Mouse (Mus musculus) lung, embryonic 16.5 days (tissue): ENCODE results near the gene Hoxd10. TPM values are rescaled to one million over a fixed set of nuclear protein-coding genes. Genes with fewer than 3 reads are reported as not detected.

Experiments used
- ATAC-seq: fragments of 200-750 bp; cut with Nextera tagmentation; 2 replicates; pipeline ENCODE4 v1.8.0; 2017; ENCODE audit warnings: low read depth, mild to moderate bottlenecking, moderate library complexity
- H3K27ac ChIP-seq: fragments of 300-500 bp; sonication (generic); 2 replicates; pipeline ENCODE4 v1.5.1; 2014; ENCODE audit warnings: mild to moderate bottlenecking, control low read depth, low read length
- H3K27me3 ChIP-seq: fragments of 300-500 bp; sonication (generic); 2 replicates; pipeline ENCODE4 v1.6.1; 2014; ENCODE audit warnings: low read depth, low read length, mixed read lengths; ENCODE audit not compliant: control insufficient read depth, insufficient read depth
- H3K36me3 ChIP-seq: fragments of 300-500 bp; sonication (generic); 2 replicates; pipeline ENCODE4 v1.6.1; 2014; ENCODE audit warnings: low read length; ENCODE audit not compliant: control insufficient read depth, insufficient read depth
- H3K4me1 ChIP-seq: fragments of 300-500 bp; sonication (generic); replicated peaks from 2 replicates; pipeline ENCODE4 v1.6.1; 2014; ENCODE audit warnings: low read length, mixed read lengths; ENCODE audit not compliant: control insufficient read depth, insufficient read depth
- H3K4me2 ChIP-seq: fragments of 300-500 bp; sonication (generic); 2 replicates; pipeline ENCODE4 v1.6.1; 2014; ENCODE audit warnings: low read depth, low read length, control low read depth
- H3K4me3 ChIP-seq: fragments of 300-500 bp; sonication (generic); 2 replicates; pipeline ENCODE4 v1.5.1; 2014; ENCODE audit warnings: mild to moderate bottlenecking, low read length, control low read depth
- H3K9ac ChIP-seq: fragments of 300-500 bp; sonication (generic); 2 replicates; pipeline ENCODE4 v1.6.1; 2014; ENCODE audit warnings: low read length, control low read depth
- H3K9me3 ChIP-seq: fragments of 300-500 bp; sonication (generic); 2 replicates; pipeline ENCODE4 v1.6.1; 2016; ENCODE audit warnings: low read length; ENCODE audit not compliant: control insufficient read depth
- WGBS: fragments of 180-500 bp; shearing (Covaris S2); extraction: QIAGEN DNeasy Blood & Tissue Kit; methylation state at CpG from one replicate; pipeline ENCODE4 v1.1.7; 2014; 5-methylcytosine and 5-hydroxymethylcytosine counted together
- polyA plus RNA-seq: library from polyadenylated mRNA; unstranded; fragments of >200 nt; fragmentation: Nextera tagmentation; extraction: Ambion mirVana; gene quantifications from 2 replicates; pipeline ENCODE4 v1.2.1, GENCODE M21; 2015

Hoxd10 gene
- polyA plus RNA-seq, 1 experiment from 2014 or later, result 0.19 TPM

DNA sequence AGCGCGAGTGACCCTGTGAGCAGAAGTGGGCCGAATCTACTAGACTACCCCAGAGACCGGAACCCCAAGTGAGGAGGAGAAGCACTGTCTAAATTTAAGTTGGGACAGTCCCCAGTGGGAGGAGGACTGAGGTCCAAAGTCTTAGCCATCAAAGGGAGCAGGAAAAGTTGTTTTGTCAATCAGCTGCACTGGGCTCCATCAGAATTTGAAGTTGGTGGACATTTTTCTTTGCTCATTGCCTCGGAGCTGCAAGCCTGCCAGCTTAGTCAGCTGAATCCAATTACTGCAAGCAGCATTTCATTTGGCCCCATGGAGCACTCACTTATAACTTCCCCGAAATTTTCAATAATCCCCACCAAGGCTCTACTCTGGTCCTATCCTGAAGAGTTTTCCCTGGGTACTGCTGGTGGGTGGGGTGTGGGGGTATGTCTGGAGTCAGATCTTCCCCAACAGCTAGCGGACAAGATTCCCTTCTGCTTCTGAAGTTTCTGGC, 45.9 kb downstream of the Hoxd10 start:
- H3K4me1 ChIP-seq, result peaks cover 3% of the 10 kb centered on the region; the same call in 1 of the 2 replicates
- H3K36me3 ChIP-seq, result no peaks in the 10 kb centered on the region
- H3K27me3 ChIP-seq, result peaks cover 97% of the 10 kb centered on the region
- H3K9me3 ChIP-seq, result no peaks in the 10 kb centered on the region
- no peak overlapping the region for H3K4me3 ChIP-seq
- H3K9ac ChIP-seq, result no peak overlapping the region
- 7% methylated on average over 7 of the region's 7 CpGs for WGBS
- no peak overlapping the region for H3K4me2 ChIP-seq
- no peak overlapping the region for H3K27ac ChIP-seq
- no peak for ATAC-seq

DNA sequence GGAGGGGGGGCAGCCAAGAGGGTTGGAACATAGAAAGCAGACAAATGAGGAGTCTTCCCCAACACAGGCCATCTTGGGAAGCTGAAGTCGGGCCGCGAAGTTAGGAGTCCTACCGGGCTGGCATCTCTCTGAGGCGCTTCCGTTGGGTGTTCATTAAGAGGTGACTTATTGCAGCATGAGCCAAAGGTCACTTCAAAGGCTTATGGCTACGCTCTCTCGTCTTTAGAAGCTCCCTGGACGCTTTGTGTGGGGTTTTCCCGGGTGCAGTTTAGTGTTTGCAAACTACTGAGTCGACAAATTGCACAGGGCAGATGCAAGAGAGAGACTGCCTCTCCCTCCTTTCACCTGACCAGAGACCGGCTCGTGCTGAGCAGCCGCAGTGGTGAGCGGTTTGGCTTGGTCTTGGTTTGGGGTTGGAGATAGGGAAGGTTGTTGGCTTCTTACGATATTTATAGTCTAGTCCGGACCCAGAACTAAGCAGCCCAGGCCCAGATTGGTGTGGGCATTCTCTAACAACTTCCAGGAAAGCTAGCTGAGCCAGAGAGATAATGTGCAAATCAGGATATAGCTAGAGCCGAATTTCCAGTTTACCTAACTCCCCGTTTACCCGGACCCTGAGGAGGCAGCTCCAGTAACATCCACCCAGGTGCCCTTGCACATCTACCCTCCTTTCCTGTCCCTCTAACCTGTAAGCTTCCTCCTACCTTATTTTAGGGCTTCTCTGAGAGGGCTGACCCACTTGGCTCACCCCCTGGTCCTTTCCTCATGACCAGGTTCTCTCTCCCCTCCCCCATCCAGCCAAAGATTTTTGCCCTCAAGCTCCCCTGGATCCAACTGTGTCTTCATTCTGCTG, 47.1 kb downstream of the Hoxd10 start:
- no peak overlapping the region for H3K27ac ChIP-seq
- H3K4me2 ChIP-seq, result no peak overlapping the region
- H3K27me3 ChIP-seq, result peaks cover 95% of the 10 kb centered on the region
- 0% methylated on average over 20 of the region's 20 CpGs for WGBS
- H3K9ac ChIP-seq, result no peak overlapping the region
- H3K9me3 ChIP-seq, result no peaks in the 10 kb centered on the region
- H3K36me3 ChIP-seq, result no peaks in the 10 kb centered on the region
- no peak for ATAC-seq
- H3K4me1 ChIP-seq, result peaks cover 3% of the 10 kb centered on the region; the same call in 1 of the 2 replicates
- no peak overlapping the region for H3K4me3 ChIP-seq

DNA sequence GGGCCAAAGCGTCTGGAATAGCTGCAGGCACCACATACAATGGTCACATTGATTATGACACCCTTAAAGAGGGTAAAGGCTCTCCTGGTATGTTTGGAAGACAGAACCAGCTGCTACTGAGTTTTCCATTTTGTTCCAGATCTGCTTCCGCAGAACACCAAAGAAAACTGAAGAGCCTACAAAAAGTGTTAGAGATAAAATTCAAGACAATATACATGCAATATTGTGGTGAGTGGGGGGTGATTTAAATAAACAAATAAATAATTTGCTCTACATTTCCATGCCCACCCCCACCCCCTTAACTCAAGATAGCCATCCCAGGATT, 47.7 kb downstream of the Hoxd10 start:
- H3K9me3 ChIP-seq, result no peaks in the 10 kb centered on the region
- peaks cover 95% of the 10 kb centered on the region for H3K27me3 ChIP-seq
- H3K4me1 ChIP-seq, result peaks cover 3% of the 10 kb centered on the region; the same call in 1 of the 2 replicates
- no peak overlapping the region for H3K4me2 ChIP-seq
- WGBS, result 7% methylated on average over 2 of the region's 2 CpGs
- no peak overlapping the region for H3K27ac ChIP-seq
- no peaks in the 10 kb centered on the region for H3K36me3 ChIP-seq
- H3K4me3 ChIP-seq, result no peak overlapping the region
- ATAC-seq, result no peak
- H3K9ac ChIP-seq, result no peak overlapping the region

DNA sequence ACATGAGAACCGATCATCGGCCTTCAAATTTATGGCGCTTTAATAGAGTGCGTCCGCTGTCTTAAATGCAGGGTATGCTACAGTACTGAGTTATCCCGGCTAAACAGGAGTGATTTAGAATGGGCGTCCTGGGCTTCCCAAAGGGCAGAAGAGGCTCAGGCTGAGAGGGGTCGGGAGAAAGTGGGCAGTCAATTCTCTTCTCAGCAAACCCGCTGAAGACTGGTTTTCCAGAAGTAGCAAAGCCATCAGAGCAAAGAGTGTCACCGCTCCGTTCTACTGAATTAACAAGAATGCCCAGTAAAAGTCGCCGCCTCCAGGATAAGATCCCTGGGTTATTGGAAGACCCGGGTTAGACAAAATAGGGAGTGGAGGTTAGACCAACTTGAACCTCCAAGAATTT, 48.1 kb downstream of the Hoxd10 start:
- no peak overlapping the region for H3K27ac ChIP-seq
- H3K9me3 ChIP-seq, result no peaks in the 10 kb centered on the region
- peaks cover 3% of the 10 kb centered on the region; the same call in 1 of the 2 replicates for H3K4me1 ChIP-seq
- 4% methylated on average over 14 of the region's 14 CpGs for WGBS
- H3K36me3 ChIP-seq, result no peaks in the 10 kb centered on the region
- H3K4me3 ChIP-seq, result no peak overlapping the region
- no peak for ATAC-seq
- H3K9ac ChIP-seq, result no peak overlapping the region
- no peak overlapping the region for H3K4me2 ChIP-seq
- H3K27me3 ChIP-seq, result peaks cover 95% of the 10 kb centered on the region

DNA sequence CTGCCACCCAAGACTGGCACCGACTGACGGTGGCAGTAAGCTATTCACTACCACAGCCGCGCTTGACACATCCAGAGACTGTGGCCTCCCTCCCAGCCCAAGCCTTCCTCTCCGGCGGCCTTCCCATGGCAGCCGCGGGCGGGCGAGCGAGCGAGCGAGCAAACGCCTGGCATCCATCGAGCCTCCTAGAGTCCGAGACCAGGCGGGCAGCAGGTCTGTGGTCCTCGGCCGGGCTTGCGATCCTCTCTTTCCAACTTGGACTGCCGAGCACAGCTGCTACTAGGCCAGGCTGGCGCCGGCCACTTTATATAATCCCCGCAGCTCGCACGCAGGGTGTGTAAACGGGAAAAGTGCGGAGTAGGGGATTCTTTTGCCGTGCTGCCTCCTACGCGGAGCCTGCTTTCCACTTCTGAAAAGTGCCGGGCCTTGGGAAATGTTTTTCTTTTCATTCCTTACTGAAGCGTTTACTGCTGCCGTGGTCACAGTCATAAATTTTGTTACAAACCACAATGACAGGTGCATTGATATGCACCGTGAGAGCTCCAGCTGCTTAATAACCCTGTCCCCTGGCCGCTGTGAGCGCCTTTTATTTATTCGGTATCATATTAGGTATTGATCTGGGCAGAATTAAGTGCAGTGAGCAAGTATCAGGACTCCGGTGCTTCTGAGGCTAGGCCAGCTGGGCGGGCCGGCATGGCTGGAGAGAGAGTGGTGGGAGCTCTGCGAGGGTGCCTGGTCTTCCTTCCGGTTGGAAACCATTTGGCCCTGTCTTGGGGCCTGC, 48.8 kb downstream of the Hoxd10 start:
- no peak overlapping the region for H3K4me2 ChIP-seq
- ATAC-seq, result no peak
- WGBS, result 2% methylated on average over 43 of the region's 43 CpGs

DNA sequence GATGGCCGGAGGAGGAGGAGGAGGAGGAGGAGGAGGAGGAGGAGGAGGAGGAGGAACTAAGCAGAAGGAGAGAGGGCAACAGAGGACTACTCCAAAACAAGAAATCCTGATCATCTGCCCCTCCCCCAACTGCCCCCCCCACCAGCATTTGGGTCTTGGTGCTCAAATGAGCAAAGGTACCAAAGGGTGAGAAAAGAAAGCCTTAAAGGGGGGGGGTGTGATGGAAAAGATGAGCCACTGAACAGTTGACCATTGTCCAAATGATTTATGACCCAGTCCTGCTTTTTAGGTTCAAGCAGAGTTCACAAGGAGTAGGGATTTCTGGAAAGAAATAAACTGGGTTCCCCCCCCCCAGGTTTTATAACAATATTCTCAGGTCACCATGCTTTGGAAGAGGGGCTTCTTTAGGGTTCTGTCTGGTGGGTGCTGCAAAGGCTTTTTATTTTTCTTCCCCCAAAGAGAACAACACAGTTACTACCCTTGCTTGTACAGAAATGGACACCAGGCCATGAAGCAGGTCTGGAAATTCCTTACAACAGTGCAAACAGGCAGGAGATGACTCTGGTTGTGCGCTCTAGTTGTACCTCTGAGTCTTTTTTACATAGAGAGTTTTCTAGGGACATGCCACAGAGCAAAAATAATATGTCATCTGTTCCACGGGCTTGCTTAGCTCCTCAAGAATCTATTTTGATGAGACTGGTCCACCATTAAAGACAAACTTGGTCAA, 49.7 kb downstream of the Hoxd10 start:
- no peak overlapping the region for H3K4me3 ChIP-seq
- no peak overlapping the region for H3K27ac ChIP-seq
- ATAC-seq, result no peak
- WGBS, result 29% methylated on average over 2 of the region's 3 CpGs
- H3K9ac ChIP-seq, result no peak overlapping the region
- H3K4me1 ChIP-seq, result peaks cover under 1% of the 10 kb centered on the region; the same call in 1 of the 2 replicates
- H3K9me3 ChIP-seq, result no peaks in the 10 kb centered on the region
- H3K4me2 ChIP-seq, result no peak overlapping the region
- H3K36me3 ChIP-seq, result no peaks in the 10 kb centered on the region
- H3K27me3 ChIP-seq, result peaks cover 95% of the 10 kb centered on the region

More for the DNA sequence above, 48.8 kb downstream of the Hoxd10 start:
- H3K9ac ChIP-seq, result no peak overlapping the region
- H3K4me1 ChIP-seq, result peaks cover 3% of the 10 kb centered on the region; the same call in 1 of the 2 replicates
- no peaks in the 10 kb centered on the region for H3K9me3 ChIP-seq
- H3K27me3 ChIP-seq, result peaks cover 95% of the 10 kb centered on the region
- no peaks in the 10 kb centered on the region for H3K36me3 ChIP-seq
- H3K27ac ChIP-seq, result no peak overlapping the region
- H3K4me3 ChIP-seq, result no peak overlapping the region

DNA sequence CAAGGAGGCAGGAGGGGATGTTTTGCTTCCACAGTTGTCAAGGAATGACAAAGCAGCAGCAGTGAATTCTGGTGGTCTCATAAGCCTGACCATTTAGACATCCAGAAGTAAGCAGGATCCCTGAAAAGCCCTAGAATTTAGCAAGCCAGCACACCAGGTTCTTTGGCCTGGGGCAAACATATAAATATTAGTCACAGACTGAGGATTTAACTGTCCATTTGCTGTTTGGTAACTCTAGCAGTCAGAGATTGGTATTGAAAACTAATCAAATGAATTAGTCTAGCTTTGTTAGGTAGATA, 50.2 kb downstream of the Hoxd10 start:
- no peak for ATAC-seq
- Histone ChIP-seq H3K4me3 (no peak overlapping the region), H3K27ac (no peak overlapping the region), H3K36me3 (no peaks in the 10 kb centered on the region), H3K4me2 (no peak overlapping the region), H3K9ac (no peak overlapping the region), H3K4me1 (peaks cover 5% of the 10 kb centered on the region; the same call in 1 of the 2 replicates), H3K27me3 (peaks cover 95% of the 10 kb centered on the region), H3K9me3 (no peaks in the 10 kb centered on the region)
